Mouse (Mus musculus) G1E (cell line): ENCODE results near the gene Ddx18. TPM values are rescaled to one million over a fixed set of nuclear protein-coding genes. Genes with fewer than 3 reads are reported as not detected.

ENCODE experiments used
- ATAC-seq: 2 replicates; pipeline ENCODE4 v1.8.0; 2016; ENCODE audit warnings: mild to moderate bottlenecking; ENCODE audit not compliant: insufficient number of reproducible peaks, poor library complexity, low FRiP score, severe bottlenecking; ENCODE audit errors: extremely low read depth
- DNase-seq: peaks from one replicate; pipeline ENCODE4 v3.0.0; 2012; ENCODE audit warnings: low spot score
- H3K27me3 ChIP-seq: 2 replicates; pipeline ENCODE4 v1.6.1; 2012; ENCODE audit warnings: mild to moderate bottlenecking, low read length, inconsistent platforms; ENCODE audit not compliant: insufficient read depth
- H3K36me3 ChIP-seq: replicated peaks from 2 replicates; pipeline ENCODE3; 2012; ENCODE audit warnings: mild to moderate bottlenecking, inconsistent platforms
- H3K4me1 ChIP-seq: 2 replicates; pipeline ENCODE4 v1.6.1; 2012; ENCODE audit warnings: low read depth, low read length, inconsistent platforms, mixed read lengths; ENCODE audit not compliant: insufficient read depth
- H3K4me3 ChIP-seq: 2 replicates; pipeline ENCODE4 v1.5.1; 2012; ENCODE audit warnings: low read depth, mild to moderate bottlenecking, inconsistent platforms, low read length, moderate library complexity, mixed read lengths
- H3K9me3 ChIP-seq: replicated peaks from 2 replicates; pipeline ENCODE4 v1.6.1; 2012; ENCODE audit warnings: inconsistent platforms
- CTCF ChIP-seq: IDR thresholded peaks from 2 replicates; pipeline ENCODE4 v1.5.1; 2012; ENCODE audit warnings: low read depth, low read length, inconsistent platforms, mixed read lengths
- GATA1 ChIP-seq: IDR thresholded peaks from 2 replicates; pipeline ENCODE4 v1.6.1; 2012; ENCODE audit warnings: borderline replicate concordance, low read length, inconsistent platforms, mixed read lengths
- GATA2 ChIP-seq: IDR thresholded peaks from 2 replicates; pipeline ENCODE4 v1.6.1; 2012; ENCODE audit warnings: low read depth, low read length, inconsistent platforms, borderline replicate concordance
- POLR2AphosphoS5 ChIP-seq: IDR thresholded peaks from 2 replicates; pipeline ENCODE4 v1.6.1; 2012; ENCODE audit warnings: low read depth, low read length, inconsistent platforms; ENCODE audit not compliant: insufficient replicate concordance
- TAL1 ChIP-seq: conservative IDR thresholded peaks from 2 replicates; pipeline ENCODE4 v1.6.1; 2012; ENCODE audit warnings: low read depth, low read length, inconsistent platforms, mixed read lengths
- polyA plus RNA-seq: library from polyadenylated mRNA; stranded (reverse); fragments of >175 nt; gene quantifications from 2 replicates; pipeline ENCODE4 v1.2.3, GENCODE M21; 2012
- total RNA-seq, 2 experiments: library from RNA; stranded (forward) in 1 of 2; stranded (reverse) in 1 of 2; fragments of 200-1000 nt in 1 of 2; fragments of >200 nt in 1 of 2; fragmentation: Nextera tagmentation in 1 of 2; gene quantifications; 2 replicates each; pipeline ENCODE4 v1.2.3; 2014 to 2017

The Ddx18 gene
- total and polyA plus RNA-seq, 3 experiments = 21.6 to 296 (median 109) TPM

DNA sequence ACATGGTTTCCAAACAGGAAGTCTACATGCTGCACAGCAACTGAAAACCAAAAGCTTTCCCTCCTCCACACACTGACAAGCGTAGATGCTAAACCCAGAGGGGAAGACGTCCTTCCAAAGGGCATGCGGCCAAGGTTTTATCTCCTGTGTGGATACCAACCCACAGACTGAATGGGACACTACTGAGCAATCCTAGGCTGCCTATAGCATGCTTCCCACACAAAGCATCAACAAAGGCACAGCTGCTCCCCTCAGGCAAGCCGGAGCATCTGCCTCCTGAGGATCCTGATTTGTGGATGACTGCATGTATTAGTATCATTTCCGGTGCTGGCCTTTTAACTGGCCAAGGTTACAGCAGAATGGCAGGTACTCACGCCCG is 16.3 kb downstream of the Ddx18 start:
- TF ChIP-seq GATA2 = no peak
- 0 out of 2 replicates have a peak, but pooled peaks have one; percentile 72 for TF ChIP-seq POLR2AphosphoS5
- Histone ChIP-seq H3K4me1 (no peaks in the 10 kb centered on the region; the same call in 1 of the 2 replicates), H3K36me3 (peaks cover 63% of the 10 kb centered on the region), H3K4me3 (no peak overlapping the region), H3K27me3 (no peaks in the 10 kb centered on the region), H3K9me3 (no peaks in the 10 kb centered on the region)
- DNase-seq (no peak), ATAC-seq (no peak)

GRCm38 (mm10) chr1:121550801-121551456 is 16.9 kb downstream of the Ddx18 start:
- H3K9me3 ChIP-seq = no peaks in the 10 kb centered on the region
- peaks cover 4% of the 10 kb centered on the region for H3K27me3 ChIP-seq
- TF ChIP-seq POLR2AphosphoS5 (0 out of 2 replicates have a peak, but pooled peaks have one; percentile 28), GATA1 (no peak)
- no peak overlapping the region for H3K4me3 ChIP-seq
- H3K4me1 ChIP-seq = no peaks in the 10 kb centered on the region; the same call in 1 of the 2 replicates
- ATAC-seq = no peak
- DNase-seq = no peak
- H3K36me3 ChIP-seq = peaks cover 57% of the 10 kb centered on the region

DNA sequence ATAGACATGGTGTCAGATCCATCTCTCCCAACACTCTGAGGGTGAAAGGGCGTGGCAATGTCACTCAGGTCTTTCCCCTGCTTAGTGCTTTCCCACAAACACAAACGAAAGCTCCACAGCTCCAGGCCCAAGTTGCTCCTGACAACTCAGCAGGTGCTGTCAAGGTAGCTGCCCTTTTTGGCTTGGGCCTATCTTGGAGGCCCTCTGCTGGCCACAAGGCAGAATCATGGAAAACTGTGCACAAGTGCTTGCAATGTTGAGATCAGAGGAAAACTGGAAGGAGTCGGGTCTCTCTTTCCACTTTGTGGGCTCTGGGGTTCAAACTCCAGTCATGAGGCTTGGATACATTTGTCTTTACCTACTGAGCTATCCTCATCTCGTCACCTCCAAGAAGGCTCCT is 18.3 kb downstream of the Ddx18 start:
- Histone ChIP-seq H3K27me3 (peaks cover 12% of the 10 kb centered on the region), H3K9me3 (no peaks in the 10 kb centered on the region), H3K4me3 (no peak overlapping the region), H3K4me1 (no peaks in the 10 kb centered on the region; the same call in 1 of the 2 replicates), H3K36me3 (peaks cover 43% of the 10 kb centered on the region)
- DNase-seq = no peak
- no peak for ATAC-seq
- no peak for TF ChIP-seq GATA1
- no peak for TF ChIP-seq GATA2
- TF ChIP-seq CTCF = no peak
- TF ChIP-seq POLR2AphosphoS5 = no peak
- TF ChIP-seq TAL1 = no peak

DNA sequence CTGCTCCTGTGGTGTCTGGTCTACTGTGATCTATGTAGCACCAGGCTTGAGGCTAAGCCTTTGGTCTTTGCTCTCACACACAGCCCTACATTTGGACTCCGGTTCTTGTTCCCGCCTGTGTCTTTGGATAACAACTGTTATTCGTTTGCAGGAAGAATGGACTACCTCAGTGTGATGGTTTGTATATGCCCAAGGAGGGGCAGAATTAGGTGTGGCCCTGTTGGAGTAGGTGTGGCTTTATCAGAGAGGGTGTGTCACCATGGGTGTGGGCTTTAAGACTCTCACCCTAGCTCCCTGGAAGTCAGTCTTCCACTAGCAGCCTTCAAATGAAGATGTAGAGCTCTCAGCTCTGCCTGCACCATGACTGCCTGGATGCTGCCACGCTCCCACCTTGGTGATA is 19.1 kb downstream of the Ddx18 start:
- no peak for ATAC-seq
- no peak overlapping the region for H3K4me3 ChIP-seq
- H3K36me3 ChIP-seq = peaks cover 37% of the 10 kb centered on the region
- peaks cover 12% of the 10 kb centered on the region for H3K27me3 ChIP-seq
- no peaks in the 10 kb centered on the region for H3K9me3 ChIP-seq
- H3K4me1 ChIP-seq = no peaks in the 10 kb centered on the region; the same call in 1 of the 2 replicates
- DNase-seq = no peak
- TF ChIP-seq TAL1 (no peak), GATA2 (no peak), POLR2AphosphoS5 (no peak), CTCF (no peak), GATA1 (no peak)

DNA sequence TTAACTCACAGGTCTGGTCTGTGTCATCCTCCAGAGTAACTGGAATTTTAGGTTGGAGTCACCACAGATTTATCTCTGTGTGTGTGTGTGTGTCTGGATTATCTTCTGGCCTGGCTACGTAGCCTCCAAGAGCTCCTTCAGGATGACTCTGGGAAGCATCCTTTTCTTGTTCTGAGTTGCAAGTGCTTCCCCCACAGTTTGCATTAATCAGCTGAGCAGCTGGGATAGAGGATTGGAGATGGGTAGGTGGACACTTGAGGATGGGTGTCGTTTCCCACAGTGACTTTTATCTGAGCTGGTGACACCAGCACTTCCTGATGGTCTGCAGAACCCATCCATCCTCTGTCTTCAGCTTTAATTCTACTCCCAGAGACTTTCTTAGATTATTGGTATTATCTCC is 20.9 kb downstream of the Ddx18 start:
- no peak for TF ChIP-seq CTCF
- no peak for TF ChIP-seq GATA2
- TF ChIP-seq TAL1 = no peak
- no peak for TF ChIP-seq GATA1
- TF ChIP-seq POLR2AphosphoS5 = no peak
- Histone ChIP-seq H3K27me3 (peaks cover 12% of the 10 kb centered on the region), H3K4me3 (no peak overlapping the region), H3K4me1 (no peaks in the 10 kb centered on the region; the same call in 1 of the 2 replicates), H3K36me3 (peaks cover 20% of the 10 kb centered on the region), H3K9me3 (no peaks in the 10 kb centered on the region)
- no peak for DNase-seq
- no peak for ATAC-seq

GRCm38 (mm10) chr1:121540361-121540760 is 27.4 kb downstream of the Ddx18 start:
- H3K9me3 ChIP-seq = no peaks in the 10 kb centered on the region
- TF ChIP-seq GATA2 = no peak
- no peak for TF ChIP-seq CTCF
- no peak for TF ChIP-seq GATA1
- no peak for TF ChIP-seq POLR2AphosphoS5
- TF ChIP-seq TAL1 = no peak
- H3K27me3 ChIP-seq = peaks cover 4% of the 10 kb centered on the region
- H3K36me3 ChIP-seq = no peaks in the 10 kb centered on the region
- H3K4me3 ChIP-seq = no peak overlapping the region
- DNase-seq (no peak), ATAC-seq (no peak)
- no peaks in the 10 kb centered on the region for H3K4me1 ChIP-seq

GRCm38 (mm10) chr1:121531439-121531838 is 36.4 kb downstream of the Ddx18 start:
- no peak for DNase-seq
- no peak for ATAC-seq

More at GRCm38 (mm10) chr1:121531439-121531838, 36.4 kb downstream of the Ddx18 start:
- H3K27me3 ChIP-seq = peaks cover 8% of the 10 kb centered on the region; the same call in 1 of the 2 replicates
- no peaks in the 10 kb centered on the region for H3K36me3 ChIP-seq
- H3K4me1 ChIP-seq = no peaks in the 10 kb centered on the region; the same call in 1 of the 2 replicates
- H3K4me3 ChIP-seq = no peak overlapping the region
- H3K9me3 ChIP-seq = peaks cover 4% of the 10 kb centered on the region
- no peak for TF ChIP-seq GATA2
- no peak for TF ChIP-seq CTCF
- no peak for TF ChIP-seq GATA1
- no peak for TF ChIP-seq POLR2AphosphoS5
- TF ChIP-seq TAL1 = no peak
